Mouse (Mus musculus) E14TG2a.4 (cell line): ENCODE results near the gene Map1b.

Experiments used
- CTCF ChIP-seq: conservative IDR thresholded peaks from 2 replicates; pipeline ENCODE4 v1.5.1; 2014; ENCODE audit warnings: low read length
- NANOG ChIP-seq: IDR thresholded peaks from 2 replicates; pipeline ENCODE4 v1.6.1; 2014; ENCODE audit warnings: borderline replicate concordance, low read length, mixed read lengths
- POU5F1 ChIP-seq: IDR thresholded peaks from 2 replicates; pipeline ENCODE4 v1.6.1; 2014; ENCODE audit warnings: low read length, borderline replicate concordance

DNA sequence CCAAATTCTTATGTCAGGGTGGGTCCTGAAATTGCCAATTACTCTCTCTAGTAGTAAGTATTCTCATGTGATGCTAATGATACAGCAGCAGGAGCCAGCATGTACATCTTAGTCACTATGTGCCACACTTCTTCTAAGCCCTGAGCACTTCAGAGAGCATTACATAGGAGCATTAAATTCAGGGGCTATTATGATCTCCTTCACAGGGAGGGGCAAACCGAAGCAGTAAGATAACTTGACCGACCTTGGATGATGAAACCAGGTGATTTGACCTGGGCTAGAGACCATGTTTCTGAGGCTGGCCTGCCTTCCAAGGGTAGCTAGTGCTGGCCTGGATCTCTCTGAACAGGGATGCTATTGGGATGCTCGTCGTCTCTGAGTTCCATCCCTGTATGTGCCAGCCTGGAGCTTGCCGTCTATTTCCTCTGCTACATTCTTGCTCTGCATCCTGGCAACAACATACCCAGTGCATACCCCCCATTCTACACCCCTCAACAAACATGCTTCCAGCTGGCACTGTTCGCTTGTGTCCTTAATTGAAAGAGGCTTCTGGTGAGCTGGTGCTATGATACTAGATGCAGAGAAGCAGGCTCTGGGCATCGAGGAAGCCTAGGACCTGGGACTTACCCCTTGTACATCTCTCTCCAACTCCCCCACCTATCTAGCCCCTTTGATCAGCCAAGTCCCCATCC, 72.7 kb downstream of the Map1b start:
- TF ChIP-seq CTCF (no peak), POU5F1 (no peak), NANOG (no peak)
